Mouse (Mus musculus): ENCODE results near the gene Trim54. TPM values are rescaled to one million over a fixed set of nuclear protein-coding genes. Genes with fewer than 3 reads are reported as not detected.

The Trim54 gene
- polyA plus RNA-seq, 2 experiments, result 6.2 to 8.7 TPM

DNA sequence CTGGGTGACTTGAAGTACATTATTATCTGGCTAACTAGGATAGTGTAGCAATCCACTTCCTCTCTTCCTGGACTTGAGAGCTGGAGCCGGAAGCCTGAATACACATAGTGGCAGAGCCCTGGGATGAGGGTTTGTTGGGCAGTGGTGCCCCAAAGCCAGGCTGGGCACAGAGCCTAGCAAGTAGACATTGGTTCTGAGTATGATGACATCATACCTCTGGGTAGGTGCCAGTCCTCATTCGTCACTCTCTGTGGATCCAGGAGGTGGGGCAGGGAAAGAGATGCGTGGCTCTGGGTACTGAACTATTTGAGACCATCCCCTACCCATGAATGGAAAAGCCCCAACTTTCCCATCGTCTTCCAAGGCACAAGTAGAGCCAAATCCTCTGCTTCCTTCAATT, 33.3 kb downstream of the Trim54 start:
- Histone ChIP-seq H3K4me2 (replicated peaks; ENCODE audit: low read depth, low read length, severe bottlenecking) (no peak overlapping the region), H3K9me3 (ENCODE audit: control insufficient read depth, low read length) (no peaks in the 10 kb centered on the region), H3K9ac (ENCODE audit: low read depth, low read length, severe bottlenecking) (no peak overlapping the region), H3K4me1 (ENCODE audit: control insufficient read depth, insufficient read depth, low read length) (peaks cover 4% of the 10 kb centered on the region; the same call in 1 of the 2 replicates), H3K4me3 (replicated peaks; ENCODE audit: low read length) (no peak overlapping the region), H3K36me3 (ENCODE audit: control insufficient read depth, insufficient read depth, low read length) (peaks cover 20% of the 10 kb centered on the region), H3K27me3 (ENCODE audit: control insufficient read depth, insufficient read depth, low read length) (no peaks in the 10 kb centered on the region), H3K27ac (replicated peaks; ENCODE audit: low read depth, low read length) (no peak overlapping the region)
- no peak for DNase-seq (ENCODE audit: low spot score)
- 91% methylated on average over 4 of the region's 4 CpGs for WGBS
- TF ChIP-seq POLR2A (IDR thresholded peaks at IDR 0.05; ENCODE audit: borderline replicate concordance, extremely low read depth, insufficient read depth, insufficient read length), result no peak
- ATAC-seq (ENCODE audit: low FRiP score, low read depth), result no peak

GRCm38 (mm10) chr5:31151746-31152145, 35.2 kb downstream of the Trim54 start:
- no peaks in the 10 kb centered on the region for H3K9me3 ChIP-seq (ENCODE audit: control insufficient read depth, low read length)
- H3K27me3 ChIP-seq (ENCODE audit: control insufficient read depth, insufficient read depth, low read length), result no peaks in the 10 kb centered on the region
- DNase-seq (ENCODE audit: low spot score) (no peak), ATAC-seq (ENCODE audit: low FRiP score, low read depth) (no peak)
- TF ChIP-seq POLR2A (IDR thresholded peaks at IDR 0.05; ENCODE audit: borderline replicate concordance, extremely low read depth, insufficient read depth, insufficient read length), result no peak
- H3K36me3 ChIP-seq (ENCODE audit: control insufficient read depth, insufficient read depth, low read length), result peaks cover 23% of the 10 kb centered on the region; the same call in 1 of the 2 replicates
- H3K4me1 ChIP-seq (ENCODE audit: control insufficient read depth, insufficient read depth, low read length), result peaks cover 5% of the 10 kb centered on the region; the same call in 1 of the 2 replicates
- H3K27ac ChIP-seq (replicated peaks; ENCODE audit: low read depth, low read length), result no peak overlapping the region
- H3K9ac ChIP-seq (ENCODE audit: low read depth, low read length, severe bottlenecking), result no peak overlapping the region
- 91% methylated on average over 3 of the region's 3 CpGs for WGBS
- no peak overlapping the region for H3K4me2 ChIP-seq (replicated peaks; ENCODE audit: low read depth, low read length, severe bottlenecking)
- H3K4me3 ChIP-seq (replicated peaks; ENCODE audit: low read length), result no peak overlapping the region

DNA sequence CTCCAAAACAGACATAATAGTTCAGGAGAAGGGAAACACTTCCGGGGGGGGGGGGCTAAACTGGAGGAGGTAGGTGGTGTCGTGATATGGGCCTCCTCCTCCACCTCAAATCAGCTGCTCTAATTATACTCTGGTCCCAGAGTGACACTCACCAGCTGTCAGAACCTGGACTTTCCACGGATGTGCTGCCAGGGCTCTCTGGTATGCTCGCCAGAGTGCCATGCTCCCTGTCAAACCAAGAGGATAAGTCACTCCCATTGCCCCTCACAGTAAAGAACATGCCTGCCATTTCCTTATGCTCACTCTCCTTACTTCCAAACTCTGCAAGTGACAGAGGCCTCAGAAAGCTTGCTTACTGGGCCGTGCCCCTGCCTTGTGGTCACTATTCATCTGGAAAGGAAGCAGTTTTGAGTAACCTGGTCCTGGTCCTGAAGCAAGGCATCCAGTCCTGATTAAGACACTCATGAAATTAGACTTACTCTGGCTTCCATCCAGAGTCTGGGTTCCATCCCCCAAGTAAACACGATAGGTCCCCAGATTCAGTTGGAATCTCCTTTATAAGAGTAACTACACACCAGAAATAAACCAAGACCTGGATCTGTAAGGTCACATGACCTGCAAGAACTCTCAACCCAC, 37.1 kb downstream of the Trim54 start:
- ATAC-seq (ENCODE audit: low FRiP score, low read depth) (no peak), DNase-seq (ENCODE audit: low spot score) (no peak)
- Histone ChIP-seq H3K27ac (replicated peaks; ENCODE audit: low read depth, low read length) (no peak overlapping the region), H3K4me3 (replicated peaks; ENCODE audit: low read length) (peak overlapping the region; percentile 51), H3K9me3 (ENCODE audit: control insufficient read depth, low read length) (no peaks in the 10 kb centered on the region), H3K4me2 (replicated peaks; ENCODE audit: low read depth, low read length, severe bottlenecking) (peak overlapping the region; percentile 60), H3K4me1 (ENCODE audit: control insufficient read depth, insufficient read depth, low read length) (peaks cover 5% of the 10 kb centered on the region; the same call in 1 of the 2 replicates), H3K27me3 (ENCODE audit: control insufficient read depth, insufficient read depth, low read length) (no peaks in the 10 kb centered on the region), H3K9ac (ENCODE audit: low read depth, low read length, severe bottlenecking) (peak overlapping the region; percentile 53), H3K36me3 (ENCODE audit: control insufficient read depth, insufficient read depth, low read length) (peaks cover 30% of the 10 kb centered on the region)
- WGBS, result 46% methylated on average over 6 of the region's 6 CpGs
- TF ChIP-seq POLR2A (IDR thresholded peaks at IDR 0.05; ENCODE audit: borderline replicate concordance, extremely low read depth, insufficient read depth, insufficient read length), result no peak

DNA sequence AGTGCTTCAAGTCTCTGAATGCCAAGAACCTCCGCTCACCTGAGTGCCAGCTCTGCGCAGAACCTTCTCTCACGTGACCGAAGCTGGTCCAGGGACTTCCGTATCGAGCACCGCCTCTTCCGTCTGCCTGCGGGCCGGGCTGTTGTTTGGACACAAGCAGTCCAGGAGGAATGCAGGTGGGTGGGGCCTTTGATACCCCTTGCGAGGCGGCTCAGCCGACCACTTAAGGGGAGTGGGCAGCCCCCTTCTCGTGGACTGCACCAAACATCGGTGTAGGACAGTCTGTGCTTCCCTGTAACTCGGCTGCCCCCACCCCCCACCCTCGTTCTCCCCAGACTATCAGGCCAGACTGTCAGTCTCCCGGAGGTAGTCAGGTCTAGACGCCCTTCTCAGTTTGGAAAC, 37.6 kb downstream of the Trim54 start, which contains the start of gene Mpv17:
Gene Mpv17, minus strand, starts transcription at position 100 of the 402 bp plus-strand sequence.
- DNase-seq (ENCODE audit: low spot score) (peak; percentile 86), ATAC-seq (ENCODE audit: low FRiP score, low read depth) (peak; percentile 94)
- peak within 1 kb of the TSS; percentile 51 for H3K4me3 ChIP-seq (replicated peaks; ENCODE audit: low read length)
- 2% methylated on average over 19 of the region's 19 CpGs for WGBS
- TF ChIP-seq POLR2A (IDR thresholded peaks at IDR 0.05; ENCODE audit: borderline replicate concordance, extremely low read depth, insufficient read depth, insufficient read length), result peak; percentile 79; the same call in 1 of the 2 replicates
- H3K36me3 ChIP-seq (ENCODE audit: control insufficient read depth, insufficient read depth, low read length), result peaks cover 35% of the 10 kb centered on the region
- peak within 1 kb of the TSS; percentile 67 for H3K27ac ChIP-seq (replicated peaks; ENCODE audit: low read depth, low read length)
- H3K9ac ChIP-seq (ENCODE audit: low read depth, low read length, severe bottlenecking), result peak within 1 kb of the TSS; percentile 53
- no peaks in the 10 kb centered on the region for H3K27me3 ChIP-seq (ENCODE audit: control insufficient read depth, insufficient read depth, low read length)
- peaks cover 5% of the 10 kb centered on the region; the same call in 1 of the 2 replicates for H3K4me1 ChIP-seq (ENCODE audit: control insufficient read depth, insufficient read depth, low read length)
- H3K9me3 ChIP-seq (ENCODE audit: control insufficient read depth, low read length), result no peaks in the 10 kb centered on the region
- H3K4me2 ChIP-seq (replicated peaks; ENCODE audit: low read depth, low read length, severe bottlenecking), result peak within 1 kb of the TSS; percentile 60

GRCm38 (mm10) chr5:31162462-31162861, 46.0 kb downstream of the Trim54 start:
- ATAC-seq (ENCODE audit: low FRiP score, low read depth), result no peak

More at GRCm38 (mm10) chr5:31162462-31162861, 46.0 kb downstream of the Trim54 start:
- H3K36me3 ChIP-seq (ENCODE audit: control insufficient read depth, insufficient read depth, low read length), result peaks cover 89% of the 10 kb centered on the region
- H3K27me3 ChIP-seq (ENCODE audit: control insufficient read depth, insufficient read depth, low read length), result no peaks in the 10 kb centered on the region
- no peak overlapping the region for H3K27ac ChIP-seq (replicated peaks; ENCODE audit: low read depth, low read length)
- no peak for TF ChIP-seq POLR2A (IDR thresholded peaks at IDR 0.05; ENCODE audit: borderline replicate concordance, extremely low read depth, insufficient read depth, insufficient read length)
- no peaks in the 10 kb centered on the region for H3K9me3 ChIP-seq (ENCODE audit: control insufficient read depth, low read length)
- H3K4me2 ChIP-seq (replicated peaks; ENCODE audit: low read depth, low read length, severe bottlenecking), result no peak overlapping the region
- H3K4me1 ChIP-seq (ENCODE audit: control insufficient read depth, insufficient read depth, low read length), result no peaks in the 10 kb centered on the region
- no peak overlapping the region for H3K9ac ChIP-seq (ENCODE audit: low read depth, low read length, severe bottlenecking)
- H3K4me3 ChIP-seq (replicated peaks; ENCODE audit: low read length), result no peak overlapping the region
- DNase-seq (ENCODE audit: low spot score), result no peak
